Mouse (Mus musculus) heart, embryonic 13.5 days (tissue): ENCODE data around the gene Plxna2. TPM values are rescaled to one million over a fixed set of nuclear protein-coding genes. Genes with fewer than 3 reads are reported as not detected.

Source experiments
- ATAC-seq: fragments of 200-750 bp; cut with Nextera tagmentation; 2 replicates; pipeline ENCODE4 v1.8.0; 2017; ENCODE audit warnings: moderate TSS enrichment; ENCODE audit not compliant: insufficient number of reproducible peaks, low FRiP score, low TSS enrichment; ENCODE audit errors: extremely low read depth
- H3K27ac ChIP-seq: fragments of 300-500 bp; sonication (generic); replicated peaks from 2 replicates; pipeline ENCODE4 v1.5.1; 2015; ENCODE audit warnings: moderate library complexity, mild to moderate bottlenecking, inconsistent platforms
- H3K27me3 ChIP-seq: fragments of 300-500 bp; sonication (generic); replicated peaks from 2 replicates; pipeline ENCODE4 v1.6.1; 2015; ENCODE audit warnings: mild to moderate bottlenecking, inconsistent platforms
- H3K36me3 ChIP-seq: fragments of 300-500 bp; sonication (generic); 2 replicates; pipeline ENCODE4 v1.6.1; 2015; ENCODE audit warnings: mild to moderate bottlenecking, inconsistent platforms
- H3K4me1 ChIP-seq: fragments of 300-500 bp; sonication (generic); 2 replicates; pipeline ENCODE4 v1.6.1; 2015; ENCODE audit warnings: inconsistent platforms
- H3K4me2 ChIP-seq: fragments of 300-500 bp; sonication (generic); 2 replicates; pipeline ENCODE4 v1.6.1; 2015; ENCODE audit warnings: inconsistent platforms, mild to moderate bottlenecking, moderate library complexity
- H3K4me3 ChIP-seq: fragments of 300-500 bp; sonication (generic); 2 replicates; pipeline ENCODE4 v1.5.1; 2015; ENCODE audit warnings: moderate library complexity, mild to moderate bottlenecking, inconsistent platforms
- H3K9ac ChIP-seq: fragments of 300-500 bp; sonication (generic); 2 replicates; pipeline ENCODE4 v1.6.1; 2015; ENCODE audit warnings: inconsistent platforms, mild to moderate bottlenecking, moderate library complexity
- H3K9me3 ChIP-seq: fragments of 300-500 bp; sonication (generic); 2 replicates; pipeline ENCODE4 v1.6.1; 2016; ENCODE audit warnings: inconsistent platforms
- WGBS: fragments of 180-500 bp; shearing (Covaris S2); methylation state at CpG from one replicate; pipeline ENCODE4 v1.1.7; 2015; ENCODE audit warnings: mixed read lengths; 5-methylcytosine and 5-hydroxymethylcytosine counted together
- polyA plus RNA-seq: library from polyadenylated mRNA; unstranded; fragments of >200 nt; fragmentation: Nextera tagmentation; extraction: Ambion mirVana; gene quantifications from 2 replicates; pipeline ENCODE4 v1.2.1, GENCODE M21; 2015

The Plxna2 gene
- polyA plus RNA-seq, 1 experiment from 2014 or later: 6.3 TPM

- no peak overlapping the region for H3K9ac ChIP-seq
- no peak for ATAC-seq
- no peaks in the 10 kb centered on the region for H3K9me3 ChIP-seq
- H3K4me3 ChIP-seq: no peak overlapping the region
- no peak overlapping the region for H3K4me2 ChIP-seq
- H3K4me1 ChIP-seq: peaks cover 7% of the 10 kb centered on the region; the same call in 1 of the 2 replicates
- H3K27ac ChIP-seq: peak overlapping the region; percentile 16; the same call in 1 of the 2 replicates
- peaks cover 92% of the 10 kb centered on the region for H3K36me3 ChIP-seq
- H3K27me3 ChIP-seq: no peaks in the 10 kb centered on the region
These were observed 190.2 kb downstream of the Plxna2 start for GRCm38 (mm10) chr1:194808261-194808660.

- H3K9me3 ChIP-seq: no peaks in the 10 kb centered on the region
- no peak overlapping the region for H3K4me3 ChIP-seq
- H3K4me2 ChIP-seq: no peak overlapping the region
- H3K36me3 ChIP-seq: peaks cover 93% of the 10 kb centered on the region
- no peak for ATAC-seq
- peak overlapping the region; percentile 16; the same call in 1 of the 2 replicates for H3K27ac ChIP-seq
- peaks cover 10% of the 10 kb centered on the region for H3K4me1 ChIP-seq
- no peak overlapping the region for H3K9ac ChIP-seq
- H3K27me3 ChIP-seq: no peaks in the 10 kb centered on the region
These were observed 190.7 kb downstream of the Plxna2 start for GRCm38 (mm10) chr1:194808681-194809080.

- no peaks in the 10 kb centered on the region for H3K27me3 ChIP-seq
- no peak overlapping the region for H3K4me2 ChIP-seq
- H3K9me3 ChIP-seq: no peaks in the 10 kb centered on the region
- peaks cover 18% of the 10 kb centered on the region for H3K4me1 ChIP-seq
- no peak overlapping the region for H3K4me3 ChIP-seq
- peaks cover 91% of the 10 kb centered on the region for H3K36me3 ChIP-seq
- H3K9ac ChIP-seq: no peak overlapping the region
- no peak for ATAC-seq
- no peak overlapping the region for H3K27ac ChIP-seq
These were observed 191.6 kb downstream of the Plxna2 start for GRCm38 (mm10) chr1:194809600-194809999.

- H3K4me2 ChIP-seq: no peak overlapping the region
- peaks cover 29% of the 10 kb centered on the region for H3K4me1 ChIP-seq
- 0 out of 2 replicates have a peak overlapping the region, but pooled peaks have one; percentile 86 for H3K27ac ChIP-seq
- no peak overlapping the region for H3K9ac ChIP-seq
- no peak overlapping the region for H3K4me3 ChIP-seq
- WGBS: 58% methylated on average over 5 of the region's 5 CpGs
- no peaks in the 10 kb centered on the region for H3K27me3 ChIP-seq
- H3K36me3 ChIP-seq: peaks cover 46% of the 10 kb centered on the region
- H3K9me3 ChIP-seq: no peaks in the 10 kb centered on the region
- no peak for ATAC-seq
These were observed 196.2 kb downstream of the Plxna2 start for GRCm38 (mm10) chr1:194814187-194814586.

- no peak; the same call in 1 of the 2 replicates for ATAC-seq
- Histone ChIP-seq H3K27ac (peak overlapping the region; percentile 86), H3K9me3 (no peaks in the 10 kb centered on the region), H3K27me3 (no peaks in the 10 kb centered on the region), H3K4me3 (no peak overlapping the region), H3K9ac (peak overlapping the region; percentile 24; the same call in 1 of the 2 replicates), H3K36me3 (peaks cover 33% of the 10 kb centered on the region), H3K4me2 (peak overlapping the region; percentile 26), H3K4me1 (peaks cover 31% of the 10 kb centered on the region)
- WGBS: 19% methylated on average over 1 of the region's 1 CpGs
These were observed 197.5 kb downstream of the Plxna2 start for GRCm38 (mm10) chr1:194815547-194815946.

GRCm38 (mm10) chr1:194816913-194817312 lies 198.9 kb downstream of the Plxna2 start:
- Histone ChIP-seq H3K4me1 (peaks cover 44% of the 10 kb centered on the region), H3K4me3 (no peak overlapping the region), H3K27me3 (no peaks in the 10 kb centered on the region), H3K36me3 (peaks cover 19% of the 10 kb centered on the region), H3K27ac (no peak overlapping the region), H3K4me2 (no peak overlapping the region), H3K9me3 (no peaks in the 10 kb centered on the region), H3K9ac (no peak overlapping the region)
- no peak for ATAC-seq
- WGBS: 34% methylated on average over 2 of the region's 2 CpGs

GRCm38 (mm10) chr1:194820953-194821352 lies 202.9 kb downstream of the Plxna2 start:
- 59% methylated on average over 4 of the region's 4 CpGs for WGBS
- H3K4me2 ChIP-seq: no peak overlapping the region
- H3K9me3 ChIP-seq: no peaks in the 10 kb centered on the region
- no peaks in the 10 kb centered on the region for H3K36me3 ChIP-seq
- no peak overlapping the region for H3K4me3 ChIP-seq
- no peak overlapping the region for H3K9ac ChIP-seq
- no peaks in the 10 kb centered on the region for H3K27me3 ChIP-seq
- H3K4me1 ChIP-seq: peaks cover 26% of the 10 kb centered on the region
- no peak for ATAC-seq
- H3K27ac ChIP-seq: peak overlapping the region; percentile 63

GRCm38 (mm10) chr1:194821721-194822120 lies 203.7 kb downstream of the Plxna2 start:
- peak overlapping the region; percentile 63 for H3K27ac ChIP-seq

GRCm38 (mm10) chr1:194828316-194828715 lies 210.3 kb downstream of the Plxna2 start:
- H3K4me3 ChIP-seq: no peak overlapping the region
- no peaks in the 10 kb centered on the region for H3K36me3 ChIP-seq
- H3K9me3 ChIP-seq: no peaks in the 10 kb centered on the region
- no peak overlapping the region for H3K9ac ChIP-seq
- no peak for ATAC-seq
- H3K27ac ChIP-seq: peak overlapping the region; percentile 10; the same call in 1 of the 2 replicates
- no peak overlapping the region for H3K4me2 ChIP-seq
- peaks cover 7% of the 10 kb centered on the region for H3K4me1 ChIP-seq
- H3K27me3 ChIP-seq: no peaks in the 10 kb centered on the region

More at GRCm38 (mm10) chr1:194821721-194822120, 203.7 kb downstream of the Plxna2 start:
- H3K9me3 ChIP-seq: no peaks in the 10 kb centered on the region
- no peak for ATAC-seq
- H3K4me2 ChIP-seq: no peak overlapping the region
- no peaks in the 10 kb centered on the region for H3K27me3 ChIP-seq
- H3K4me1 ChIP-seq: peaks cover 21% of the 10 kb centered on the region
- no peaks in the 10 kb centered on the region for H3K36me3 ChIP-seq
- 53% methylated on average over 1 of the region's 1 CpGs for WGBS
- H3K9ac ChIP-seq: no peak overlapping the region
- no peak overlapping the region for H3K4me3 ChIP-seq

- Histone ChIP-seq H3K9ac (no peak overlapping the region), H3K36me3 (no peaks in the 10 kb centered on the region), H3K27ac (no peak overlapping the region), H3K9me3 (no peaks in the 10 kb centered on the region), H3K27me3 (no peaks in the 10 kb centered on the region), H3K4me2 (no peak overlapping the region), H3K4me3 (no peak overlapping the region), H3K4me1 (no peaks in the 10 kb centered on the region)
- no peak for ATAC-seq
These were observed 217.2 kb downstream of the Plxna2 start for GRCm38 (mm10) chr1:194835238-194835637.

GRCm38 (mm10) chr1:194836182-194836581 lies 218.2 kb downstream of the Plxna2 start:
- no peak overlapping the region for H3K9ac ChIP-seq
- no peak for ATAC-seq
- H3K27me3 ChIP-seq: no peaks in the 10 kb centered on the region
- H3K4me2 ChIP-seq: no peak overlapping the region
- no peak overlapping the region for H3K27ac ChIP-seq
- no peak overlapping the region for H3K4me3 ChIP-seq
- H3K36me3 ChIP-seq: no peaks in the 10 kb centered on the region
- H3K9me3 ChIP-seq: no peaks in the 10 kb centered on the region
- 67% methylated on average over 3 of the region's 3 CpGs for WGBS
- no peaks in the 10 kb centered on the region for H3K4me1 ChIP-seq

- no peaks in the 10 kb centered on the region for H3K36me3 ChIP-seq
- no peak overlapping the region for H3K4me2 ChIP-seq
- H3K9ac ChIP-seq: no peak overlapping the region
- WGBS: 81% methylated on average over 4 of the region's 4 CpGs
- H3K4me3 ChIP-seq: no peak overlapping the region
- H3K9me3 ChIP-seq: no peaks in the 10 kb centered on the region
- ATAC-seq: no peak
- no peaks in the 10 kb centered on the region for H3K27me3 ChIP-seq
- H3K27ac ChIP-seq: no peak overlapping the region
- no peaks in the 10 kb centered on the region for H3K4me1 ChIP-seq
These were observed 218.7 kb downstream of the Plxna2 start for GRCm38 (mm10) chr1:194836671-194837070.
